Mouse (Mus musculus) hindbrain, embryonic 13.5 days (tissue): ENCODE measurements around the gene Pidd1. TPM values are rescaled to one million over a fixed set of nuclear protein-coding genes. Genes with fewer than 3 reads are reported as not detected.

ENCODE experiments used
- ATAC-seq: fragments of 200-750 bp; cut with Nextera tagmentation; 2 replicates; pipeline ENCODE4 v1.8.0; 2017; ENCODE audit warnings: moderate TSS enrichment; ENCODE audit not compliant: low FRiP score
- H3K27ac ChIP-seq: fragments of 300-500 bp; sonication (generic); 2 replicates; pipeline ENCODE4 v1.5.1; 2015; ENCODE audit warnings: inconsistent platforms, mild to moderate bottlenecking, moderate library complexity
- H3K27me3 ChIP-seq: fragments of 300-500 bp; sonication (generic); 2 replicates; pipeline ENCODE4 v1.6.1; 2015; ENCODE audit warnings: mild to moderate bottlenecking, inconsistent platforms
- H3K36me3 ChIP-seq: fragments of 300-500 bp; sonication (generic); 2 replicates; pipeline ENCODE4 v1.6.1; 2015; ENCODE audit warnings: mild to moderate bottlenecking, inconsistent platforms
- H3K4me1 ChIP-seq: fragments of 300-500 bp; sonication (generic); replicated peaks from 2 replicates; pipeline ENCODE4 v1.6.1; 2015; ENCODE audit warnings: inconsistent platforms
- H3K4me2 ChIP-seq: fragments of 300-500 bp; sonication (generic); 2 replicates; pipeline ENCODE4 v1.6.1; 2015; ENCODE audit warnings: inconsistent platforms, mild to moderate bottlenecking, moderate library complexity
- H3K4me3 ChIP-seq: fragments of 300-500 bp; sonication (generic); 2 replicates; pipeline ENCODE4 v1.5.1; 2015; ENCODE audit warnings: mild to moderate bottlenecking, inconsistent platforms
- H3K9ac ChIP-seq: fragments of 300-500 bp; sonication (generic); 2 replicates; pipeline ENCODE4 v1.6.1; 2015; ENCODE audit warnings: mild to moderate bottlenecking, inconsistent platforms
- H3K9me3 ChIP-seq: fragments of 300-500 bp; sonication (generic); 2 replicates; pipeline ENCODE4 v1.6.1; 2016; ENCODE audit warnings: inconsistent platforms
- WGBS: fragments of 180-500 bp; shearing (Covaris S2); methylation state at CpG from one replicate; pipeline ENCODE4 v1.1.7; 2015; 5-methylcytosine and 5-hydroxymethylcytosine counted together
- polyA plus RNA-seq: library from polyadenylated mRNA; unstranded; fragments of >200 nt; fragmentation: Nextera tagmentation; extraction: Ambion mirVana; gene quantifications from 2 replicates; pipeline ENCODE4 v1.2.1, GENCODE M21; 2015

Gene Pidd1
- polyA plus RNA-seq, 1 experiment from 2014 or later: 4.9 TPM

GRCm38 (mm10) chr7:141431434-141432185 lies 12.2 kb downstream of the Pidd1 start:
- no peak for ATAC-seq
- WGBS: 90% methylated on average over 19 of the region's 19 CpGs
- H3K9me3 ChIP-seq: no peaks in the 10 kb centered on the region
- H3K27me3 ChIP-seq: no peaks in the 10 kb centered on the region
- peaks cover 49% of the 10 kb centered on the region for H3K36me3 ChIP-seq
- H3K9ac ChIP-seq: no peak overlapping the region
- no peak overlapping the region for H3K4me3 ChIP-seq
- H3K4me1 ChIP-seq: peaks cover 72% of the 10 kb centered on the region
- no peak overlapping the region for H3K4me2 ChIP-seq
- H3K27ac ChIP-seq: no peak overlapping the region

- Histone ChIP-seq H3K9me3 (no peaks in the 10 kb centered on the region), H3K36me3 (peaks cover 55% of the 10 kb centered on the region), H3K4me2 (no peak overlapping the region), H3K4me1 (peaks cover 63% of the 10 kb centered on the region), H3K9ac (no peak overlapping the region), H3K27me3 (no peaks in the 10 kb centered on the region), H3K4me3 (no peak overlapping the region), H3K27ac (no peak overlapping the region)
- WGBS: 97% methylated on average over 9 of the region's 9 CpGs
- no peak for ATAC-seq
Measured at GRCm38 (mm10) chr7:141430585-141431240, 13.1 kb downstream of the Pidd1 start.

GRCm38 (mm10) chr7:141429840-141430584 lies 13.8 kb downstream of the Pidd1 start:
- ATAC-seq: 0 out of 2 replicates have a peak, but pooled peaks have one; percentile 3
- peaks cover 55% of the 10 kb centered on the region for H3K36me3 ChIP-seq
- peak overlapping the region; percentile 51 for H3K4me3 ChIP-seq
- H3K4me1 ChIP-seq: peaks cover 56% of the 10 kb centered on the region
- H3K9me3 ChIP-seq: no peaks in the 10 kb centered on the region
- peak overlapping the region; percentile 75 for H3K4me2 ChIP-seq
- WGBS: 64% methylated on average over 9 of the region's 9 CpGs
- peak overlapping the region; percentile 85 for H3K27ac ChIP-seq
- H3K9ac ChIP-seq: peak overlapping the region; percentile 87
- no peaks in the 10 kb centered on the region for H3K27me3 ChIP-seq

GRCm38 (mm10) chr7:141429310-141429709 lies 14.5 kb downstream of the Pidd1 start, which contains the start of gene Cend1:
TSS of gene Cend1 (minus strand) at chr7:141429491.
- Histone ChIP-seq H3K36me3 (peaks cover 55% of the 10 kb centered on the region), H3K4me3 (peak within 1 kb of the TSS; percentile 51), H3K27ac (peak within 1 kb of the TSS; percentile 85), H3K27me3 (no peaks in the 10 kb centered on the region), H3K9me3 (no peaks in the 10 kb centered on the region), H3K4me2 (peak within 1 kb of the TSS; percentile 75), H3K9ac (peak within 1 kb of the TSS; percentile 87), H3K4me1 (peaks cover 49% of the 10 kb centered on the region)
- peak; percentile 81 for ATAC-seq
- 2% methylated on average over 19 of the region's 19 CpGs for WGBS

- ATAC-seq: no peak
- Histone ChIP-seq H3K4me2 (peak overlapping the region; percentile 75), H3K36me3 (peaks cover 53% of the 10 kb centered on the region), H3K27me3 (no peaks in the 10 kb centered on the region), H3K4me3 (peak overlapping the region; percentile 51), H3K9me3 (no peaks in the 10 kb centered on the region), H3K9ac (peak overlapping the region; percentile 87), H3K27ac (peak overlapping the region; percentile 85), H3K4me1 (peaks cover 43% of the 10 kb centered on the region)
- 56% methylated on average over 5 of the region's 5 CpGs for WGBS
Measured at GRCm38 (mm10) chr7:141428701-141429100, 15.1 kb downstream of the Pidd1 start.

- Histone ChIP-seq H3K9me3 (no peaks in the 10 kb centered on the region), H3K9ac (peak overlapping the region; percentile 39; the same call in 1 of the 2 replicates)
- 90% methylated on average over 12 of the region's 12 CpGs for WGBS
Measured at GRCm38 (mm10) chr7:141426948-141427730, 16.7 kb downstream of the Pidd1 start.

GRCm38 (mm10) chr7:141423811-141424210 lies 20.0 kb downstream of the Pidd1 start:
- H3K27me3 ChIP-seq: 0 out of 2 replicates have a peak, but pooled peaks cover 2% of the 10 kb centered on the region
- no peak overlapping the region for H3K27ac ChIP-seq
- H3K4me2 ChIP-seq: no peak overlapping the region
- H3K36me3 ChIP-seq: peaks cover 16% of the 10 kb centered on the region
- H3K4me1 ChIP-seq: peaks cover 9% of the 10 kb centered on the region
- H3K9ac ChIP-seq: no peak overlapping the region
- no peak for ATAC-seq
- WGBS: 76% methylated on average over 4 of the region's 4 CpGs
- H3K4me3 ChIP-seq: no peak overlapping the region
- H3K9me3 ChIP-seq: no peaks in the 10 kb centered on the region

More at GRCm38 (mm10) chr7:141426948-141427730, 16.7 kb downstream of the Pidd1 start:
- Histone ChIP-seq H3K27ac (no peak overlapping the region), H3K4me3 (no peak overlapping the region), H3K36me3 (peaks cover 38% of the 10 kb centered on the region), H3K4me1 (peaks cover 28% of the 10 kb centered on the region), H3K4me2 (no peak overlapping the region), H3K27me3 (no peaks in the 10 kb centered on the region)
- ATAC-seq: no peak

- no peak overlapping the region for H3K4me2 ChIP-seq
- WGBS: 86% methylated on average over 9 of the region's 9 CpGs
- no peaks in the 10 kb centered on the region for H3K36me3 ChIP-seq
- ATAC-seq: no peak
- H3K4me1 ChIP-seq: no peaks in the 10 kb centered on the region
- no peak overlapping the region for H3K27ac ChIP-seq
- H3K27me3 ChIP-seq: 0 out of 2 replicates have a peak, but pooled peaks cover 6% of the 10 kb centered on the region
- H3K4me3 ChIP-seq: no peak overlapping the region
- H3K9ac ChIP-seq: no peak overlapping the region
- no peaks in the 10 kb centered on the region for H3K9me3 ChIP-seq
Measured at GRCm38 (mm10) chr7:141420030-141420702, 23.7 kb downstream of the Pidd1 start.

- no peak overlapping the region for H3K27ac ChIP-seq
- 0 out of 2 replicates have a peak, but pooled peaks cover 6% of the 10 kb centered on the region for H3K27me3 ChIP-seq
- H3K9ac ChIP-seq: no peak overlapping the region
- H3K36me3 ChIP-seq: no peaks in the 10 kb centered on the region
- no peak overlapping the region for H3K4me2 ChIP-seq
- H3K4me1 ChIP-seq: peaks cover 4% of the 10 kb centered on the region; the same call in 1 of the 2 replicates
- WGBS: 73% methylated on average over 7 of the region's 7 CpGs
- no peak for ATAC-seq
- H3K9me3 ChIP-seq: no peaks in the 10 kb centered on the region
- H3K4me3 ChIP-seq: no peak overlapping the region
Measured at GRCm38 (mm10) chr7:141418970-141419369, 24.9 kb downstream of the Pidd1 start.

GRCm38 (mm10) chr7:141417731-141418681 lies 25.8 kb downstream of the Pidd1 start:
- Histone ChIP-seq H3K4me3 (no peak overlapping the region), H3K27ac (no peak overlapping the region), H3K36me3 (no peaks in the 10 kb centered on the region), H3K4me1 (peaks cover 10% of the 10 kb centered on the region), H3K4me2 (no peak overlapping the region), H3K9ac (no peak overlapping the region), H3K27me3 (0 out of 2 replicates have a peak, but pooled peaks cover 6% of the 10 kb centered on the region), H3K9me3 (no peaks in the 10 kb centered on the region)
- 76% methylated on average over 8 of the region's 8 CpGs for WGBS
- no peak for ATAC-seq
